Mouse (Mus musculus) heart, adult 2 months (tissue): ENCODE measurements at regions not wholly inside any gene's neighbourhood (a gene's known extent, or its start where the extent isn't known, plus 50 kb on each side); places are given as distances from the start of the nearest gene placed in this dataset.

Experiments
- CTCF ChIP-seq: fragments of 200-600 bp; IDR thresholded peaks from 2 replicates; pipeline ENCODE4 v1.8.1; 2022; ENCODE audit warnings: antibody characterized with exemption, mild to moderate bottlenecking, moderate library complexity
- POLR2A ChIP-seq: fragments of 200-500 bp; IDR thresholded peaks from 2 replicates; pipeline ENCODE4 v1.6.1; 2011; ENCODE audit warnings: mild to moderate bottlenecking, low read depth, low read length, control low read depth; ENCODE audit not compliant: insufficient read depth

GRCm38 (mm10) chr15:31854764-31855163 lies 253.1 kb downstream of the Fam173b start:
- TF ChIP-seq POLR2A: no peak
- TF ChIP-seq CTCF: no peak
